Mouse (Mus musculus) erythroblast, adult 5-6 weeks (primary cell): ENCODE data around the gene Nip7. TPM values are rescaled to one million over a fixed set of nuclear protein-coding genes. Genes with fewer than 3 reads are reported as not detected.

ENCODE experiments used
- total RNA-seq, 2 experiments: library from RNA; stranded (forward) in 1 of 2; stranded (reverse) in 1 of 2; fragments of 150-400 nt in 1 of 2; fragments of 200-764, 138-1000 nt in 1 of 2; gene quantifications; 2 replicates each; pipeline versions ENCODE4 v1.2.3 to v1.2.4; 2015 to 2017; ENCODE audit warnings: low replicate concordance in 2 of 2

Gene Nip7
- total RNA-seq, 2 experiments from 2014 or later: 8.9 to 22.5 TPM

Other genes starting within 250 kb of the Nip7 start
- not detected in 2 replicates for gene Has3, start 186.6 kb upstream of the Nip7 start, total RNA-seq (2015; ENCODE audit: low replicate concordance)
- gene Has3, start 186.6 kb upstream of the Nip7 start, total RNA-seq (2017; ENCODE audit: low replicate concordance): not detected in 2 replicates
- 12.7 and 22.6 TPM in 2 replicates for gene Utp4, start 163.2 kb upstream of the Nip7 start, total RNA-seq (2015; ENCODE audit: low replicate concordance)
- gene Utp4, start 163.2 kb upstream of the Nip7 start, total RNA-seq (2017; ENCODE audit: low replicate concordance): 5.4 and 9.1 TPM in 2 replicates
- gene Sntb2, start 121.1 kb upstream of the Nip7 start, total RNA-seq (2015; ENCODE audit: low replicate concordance): 2.1 and 4.2 TPM in 2 replicates
- gene Sntb2, start 121.1 kb upstream of the Nip7 start, total RNA-seq (2017; ENCODE audit: low replicate concordance): 1.7 and 2.9 TPM in 2 replicates
- 10.2 and 12.1 TPM in 2 replicates for gene Vps4a, start 25.7 kb upstream of the Nip7 start, total RNA-seq (2015; ENCODE audit: low replicate concordance)
- gene Vps4a, start 25.7 kb upstream of the Nip7 start, total RNA-seq (2017; ENCODE audit: low replicate concordance): 9.1 and 10.7 TPM in 2 replicates
- gene Pdf, start 8.3 kb upstream of the Nip7 start, total RNA-seq (2015; ENCODE audit: low replicate concordance): 4.4 and 7.9 TPM in 2 replicates
- 9.3 and 10.7 TPM in 2 replicates for gene Pdf, start 8.3 kb upstream of the Nip7 start, total RNA-seq (2017; ENCODE audit: low replicate concordance)
- 4.2 and 10.7 TPM in 2 replicates for gene Cog8, start 188 bp upstream of the Nip7 start, total RNA-seq (2015; ENCODE audit: low replicate concordance)
- 3.6 and 8.9 TPM in 2 replicates for gene Cog8, start 188 bp upstream of the Nip7 start, total RNA-seq (2017; ENCODE audit: low replicate concordance)
- gene Tmed6, start 8.8 kb downstream of the Nip7 start, total RNA-seq (2015; ENCODE audit: low replicate concordance): not detected in 2 replicates
- not detected in 2 replicates for gene Tmed6, start 8.8 kb downstream of the Nip7 start, total RNA-seq (2017; ENCODE audit: low replicate concordance)
- 9.2 and 14.2 TPM in 2 replicates for gene Terf2, start 39.7 kb downstream of the Nip7 start, total RNA-seq (2015; ENCODE audit: low replicate concordance)
- 12.9 and 15.5 TPM in 2 replicates for gene Terf2, start 39.7 kb downstream of the Nip7 start, total RNA-seq (2017; ENCODE audit: low replicate concordance)
- gene Cyb5b, start 93.8 kb downstream of the Nip7 start, total RNA-seq (2015; ENCODE audit: low replicate concordance): 10.2 and 21.3 TPM in 2 replicates
- 8.1 and 12.8 TPM in 2 replicates for gene Cyb5b, start 93.8 kb downstream of the Nip7 start, total RNA-seq (2017; ENCODE audit: low replicate concordance)
- 11.0 and 14.6 TPM in 2 replicates for gene Nfat5, start 236.6 kb downstream of the Nip7 start, total RNA-seq (2015; ENCODE audit: low replicate concordance)
- 9.1 and 21.7 TPM in 2 replicates for gene Nfat5, start 236.6 kb downstream of the Nip7 start, total RNA-seq (2017; ENCODE audit: low replicate concordance)